Mouse (Mus musculus): Measurements from ENCODE around the gene Tmsb15a.

DNA sequence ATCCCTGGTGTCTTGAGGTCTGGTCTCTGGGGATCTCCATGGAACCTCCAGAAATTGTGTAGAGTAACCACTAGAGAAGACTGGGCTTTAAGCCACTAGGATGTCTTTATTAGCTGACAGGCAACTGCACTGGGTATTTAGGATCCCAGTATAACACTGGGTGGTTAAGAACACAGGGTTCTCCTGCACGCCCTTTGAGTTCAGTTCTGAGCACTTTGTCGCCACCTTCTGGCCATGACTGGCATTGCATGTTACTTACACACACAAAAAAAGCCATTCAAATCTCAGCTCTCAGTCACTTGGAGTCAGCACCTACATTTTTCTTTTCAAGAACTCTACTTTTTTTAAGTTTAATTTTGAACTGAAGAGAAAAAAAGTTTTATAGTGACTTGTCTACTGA is 27.8 kb upstream of the Tmsb15a start:
- TF ChIP-seq EP300 (IDR thresholded peaks at IDR 0.05) (no peak), CTCF (IDR thresholded peaks at IDR 0.05) (peak; percentile 78)

All from lung, postnatal 0 days (tissue).